Mouse (Mus musculus): Measurements from ENCODE around the gene Cox6a1. TPM values are rescaled to one million over a fixed set of nuclear protein-coding genes. Genes with fewer than 3 reads are reported as not detected.

The Cox6a1 gene
- polyA plus RNA-seq, 1 experiment from 2014 or later, result 1,095 TPM

DNA sequence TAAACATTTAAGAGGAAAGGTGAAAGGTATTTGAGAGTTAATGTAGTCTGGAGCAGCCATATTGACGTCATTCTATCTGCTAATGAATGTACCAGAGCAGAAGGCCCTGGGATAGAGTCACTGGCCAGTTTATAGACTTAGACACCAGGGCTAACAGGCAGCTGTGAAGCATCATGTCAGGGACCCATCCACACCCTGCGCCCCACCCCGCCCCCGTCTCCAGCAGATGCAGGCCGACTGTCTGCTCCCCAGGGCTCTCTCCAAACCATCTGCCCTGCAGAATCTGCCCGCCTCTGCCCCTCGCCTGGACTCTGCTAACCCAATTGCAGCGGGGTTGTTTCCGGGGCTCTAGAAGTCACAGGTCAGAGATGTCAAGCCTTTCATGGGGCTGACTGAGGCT, 23.0 kb upstream of the Cox6a1 start:
- H3K27ac ChIP-seq, result no peak overlapping the region
- 22% methylated on average over 9 of the region's 9 CpGs for WGBS

DNA sequence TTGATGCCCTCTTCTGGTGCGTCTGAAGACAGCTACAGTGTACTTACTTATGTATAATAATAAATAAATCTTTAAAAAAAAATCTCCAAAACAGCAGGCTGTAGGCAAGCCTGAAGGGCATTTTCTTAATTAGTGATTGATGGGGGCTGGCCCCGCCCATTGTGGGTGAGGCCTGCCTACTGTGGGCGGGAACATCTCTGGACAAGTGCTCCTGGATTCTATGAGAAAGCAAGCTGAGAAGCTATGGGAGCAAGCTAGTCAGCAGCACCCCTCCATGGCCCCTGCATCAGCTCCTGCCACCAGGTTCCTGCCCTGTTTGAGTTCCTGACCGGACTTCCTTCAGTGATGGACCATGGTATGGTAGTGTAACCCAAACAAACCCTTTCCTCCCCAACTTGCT, 16.0 kb upstream of the Cox6a1 start:
- Histone ChIP-seq H3K27me3 (no peaks in the 10 kb centered on the region), H3K4me3 (no peak overlapping the region), H3K4me1 (replicated peaks) (peaks cover 7% of the 10 kb centered on the region), H3K4me2 (no peak overlapping the region), H3K9me3 (no peaks in the 10 kb centered on the region), H3K9ac (no peak overlapping the region), H3K27ac (no peak overlapping the region), H3K36me3 (no peaks in the 10 kb centered on the region)
- WGBS, result 89% methylated on average over 4 of the region's 4 CpGs
- ATAC-seq (ENCODE audit: low FRiP score), result no peak

More for the DNA sequence above, 23.0 kb upstream of the Cox6a1 start:
- no peak overlapping the region for H3K4me3 ChIP-seq
- H3K36me3 ChIP-seq, result no peaks in the 10 kb centered on the region
- H3K4me2 ChIP-seq, result no peak overlapping the region
- ATAC-seq (ENCODE audit: low FRiP score), result no peak
- peaks cover 3% of the 10 kb centered on the region; the same call in 1 of the 2 replicates for H3K9me3 ChIP-seq
- no peak overlapping the region for H3K9ac ChIP-seq
- H3K27me3 ChIP-seq, result no peaks in the 10 kb centered on the region
- peaks cover 10% of the 10 kb centered on the region for H3K4me1 ChIP-seq (replicated peaks)

DNA sequence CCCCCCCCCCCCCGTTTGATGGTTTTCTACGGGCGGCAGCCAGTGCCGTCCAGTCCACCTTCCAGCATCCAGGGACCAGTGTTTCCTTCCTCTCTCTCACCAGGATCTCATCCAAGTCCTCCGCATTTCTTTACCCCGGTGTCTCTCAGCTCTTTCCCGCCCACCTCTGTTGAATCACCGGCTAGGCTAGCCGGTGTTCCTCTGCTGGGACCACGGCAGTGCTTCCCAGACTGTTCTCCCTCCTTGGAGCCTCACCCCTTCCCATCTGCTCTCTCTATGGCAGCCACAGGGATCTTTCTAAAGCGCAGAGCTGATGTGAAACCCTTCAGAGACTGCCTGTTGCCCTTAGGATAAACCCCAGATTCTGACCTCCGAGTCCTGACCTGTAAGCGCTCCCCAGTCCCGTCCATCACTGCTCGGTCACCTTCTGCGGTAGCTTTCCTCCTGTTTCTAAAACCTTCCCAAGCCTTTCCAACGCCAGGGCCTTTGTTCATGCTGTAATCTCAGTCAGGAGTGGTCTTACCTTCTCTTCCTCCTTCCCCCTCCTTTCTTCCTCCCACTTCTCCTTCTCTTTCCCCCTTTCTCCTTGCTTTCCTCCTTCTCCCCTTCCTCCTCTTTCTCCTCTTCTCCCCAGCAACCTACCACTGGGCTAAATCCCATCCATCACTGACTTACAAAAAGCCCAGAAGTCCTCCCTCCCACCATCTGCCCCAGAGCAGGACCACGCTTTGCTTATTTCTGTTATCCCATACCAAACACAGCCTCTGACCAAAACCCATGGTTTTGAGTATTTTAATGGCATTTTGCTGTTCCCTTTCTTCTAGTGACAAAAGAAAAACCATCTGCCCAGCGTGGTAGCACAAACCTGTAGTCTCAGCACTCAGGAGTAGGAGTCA, 14.3 kb upstream of the Cox6a1 start:
- Histone ChIP-seq H3K9ac (peak overlapping the region; percentile 35; the same call in 1 of the 2 replicates), H3K4me1 (replicated peaks) (peaks cover 10% of the 10 kb centered on the region), H3K36me3 (no peaks in the 10 kb centered on the region), H3K4me2 (0 out of 2 replicates have a peak overlapping the region, but pooled peaks have one; percentile 15), H3K9me3 (no peaks in the 10 kb centered on the region), H3K27ac (peak overlapping the region; percentile 67; the same call in 1 of the 2 replicates), H3K27me3 (no peaks in the 10 kb centered on the region), H3K4me3 (no peak overlapping the region)
- 0 out of 2 replicates have a peak, but pooled peaks have one; percentile 49 for ATAC-seq (ENCODE audit: low FRiP score)
- WGBS, result 10% methylated on average over 16 of the region's 19 CpGs

DNA sequence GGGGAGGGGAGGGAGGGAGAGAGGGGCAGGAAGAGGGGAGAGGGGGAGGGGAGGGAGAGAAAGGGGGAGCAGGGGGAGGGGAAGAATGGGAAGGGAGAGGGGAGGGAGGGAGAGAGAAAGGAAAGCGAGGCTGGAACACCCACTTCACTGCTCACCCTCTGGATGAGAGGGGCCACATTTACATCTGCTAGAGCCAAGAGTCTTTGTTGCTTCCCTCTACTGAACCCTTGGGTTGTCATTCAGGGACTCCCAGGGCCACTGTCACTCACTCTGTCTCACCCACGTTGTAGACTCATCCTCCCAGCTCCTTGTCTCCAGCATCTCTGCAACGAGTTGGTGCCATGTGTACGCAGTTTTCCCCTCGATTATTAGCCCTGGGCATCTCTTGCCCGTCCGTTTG, 13.4 kb upstream of the Cox6a1 start:
- no peak for ATAC-seq (ENCODE audit: low FRiP score)
- no peak overlapping the region for H3K9ac ChIP-seq
- no peaks in the 10 kb centered on the region for H3K27me3 ChIP-seq
- H3K9me3 ChIP-seq, result no peaks in the 10 kb centered on the region
- H3K4me3 ChIP-seq, result no peak overlapping the region
- 18% methylated on average over 7 of the region's 7 CpGs for WGBS
- no peak overlapping the region for H3K4me2 ChIP-seq
- no peaks in the 10 kb centered on the region for H3K36me3 ChIP-seq
- peaks cover 10% of the 10 kb centered on the region for H3K4me1 ChIP-seq (replicated peaks)
- H3K27ac ChIP-seq, result no peak overlapping the region

DNA sequence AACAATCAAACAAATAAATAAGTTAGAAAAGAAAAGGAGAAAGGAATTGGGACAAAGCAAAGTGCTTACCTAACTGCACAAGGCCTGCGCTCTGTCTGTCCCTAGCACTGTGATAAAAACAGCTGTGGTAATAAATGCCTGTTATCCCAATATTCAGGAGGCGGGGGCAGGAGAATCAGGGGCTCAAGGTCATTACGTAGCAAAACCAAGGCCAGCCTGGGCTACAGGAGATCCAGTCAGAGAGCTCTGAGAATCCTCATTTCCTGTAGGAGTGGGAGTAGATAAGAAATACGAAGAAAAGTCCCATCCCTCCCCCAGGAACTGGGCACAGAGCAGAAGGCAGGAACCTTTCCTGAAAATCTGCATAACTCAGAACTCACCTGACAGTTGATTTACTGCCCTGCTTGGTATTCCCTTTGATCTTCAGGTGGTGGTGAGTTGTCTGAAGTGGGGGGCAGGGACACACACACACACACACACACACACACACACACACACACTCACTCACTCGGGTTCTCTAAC, 11.1 kb upstream of the Cox6a1 start:
- no peaks in the 10 kb centered on the region for H3K36me3 ChIP-seq
- no peak for ATAC-seq (ENCODE audit: low FRiP score)
- no peak overlapping the region for H3K4me2 ChIP-seq
- no peaks in the 10 kb centered on the region for H3K9me3 ChIP-seq
- H3K4me1 ChIP-seq (replicated peaks), result peaks cover 10% of the 10 kb centered on the region
- WGBS, result 66% methylated on average over 5 of the region's 5 CpGs
- no peak overlapping the region for H3K9ac ChIP-seq
- no peak overlapping the region for H3K27ac ChIP-seq
- H3K27me3 ChIP-seq, result no peaks in the 10 kb centered on the region
- H3K4me3 ChIP-seq, result no peak overlapping the region

DNA sequence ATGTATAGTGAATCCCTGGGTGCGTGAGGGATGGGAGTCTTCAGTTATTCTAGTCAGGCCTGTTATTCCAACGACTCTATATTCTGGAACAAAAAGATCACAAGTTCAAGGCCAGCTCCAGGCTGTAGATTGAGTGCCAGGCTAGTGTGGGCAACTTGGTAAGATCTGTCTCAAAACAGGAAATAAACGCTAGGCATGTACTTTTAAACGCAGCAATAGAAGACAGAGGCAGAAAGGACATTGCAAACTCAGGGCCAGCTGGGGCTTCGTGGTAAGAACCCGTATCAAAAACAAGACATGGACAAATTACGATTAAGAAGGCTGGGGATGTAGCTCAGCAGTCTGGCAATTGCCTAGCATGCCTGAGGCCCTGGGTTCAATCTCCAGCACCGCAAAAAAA, 10.7 kb upstream of the Cox6a1 start:
- no peak for ATAC-seq (ENCODE audit: low FRiP score)
- Histone ChIP-seq H3K27ac (no peak overlapping the region), H3K27me3 (no peaks in the 10 kb centered on the region), H3K9ac (no peak overlapping the region), H3K36me3 (no peaks in the 10 kb centered on the region), H3K4me2 (no peak overlapping the region), H3K4me3 (no peak overlapping the region), H3K4me1 (replicated peaks) (peaks cover 10% of the 10 kb centered on the region), H3K9me3 (no peaks in the 10 kb centered on the region)
- 83% methylated on average over 8 of the region's 8 CpGs for WGBS

DNA sequence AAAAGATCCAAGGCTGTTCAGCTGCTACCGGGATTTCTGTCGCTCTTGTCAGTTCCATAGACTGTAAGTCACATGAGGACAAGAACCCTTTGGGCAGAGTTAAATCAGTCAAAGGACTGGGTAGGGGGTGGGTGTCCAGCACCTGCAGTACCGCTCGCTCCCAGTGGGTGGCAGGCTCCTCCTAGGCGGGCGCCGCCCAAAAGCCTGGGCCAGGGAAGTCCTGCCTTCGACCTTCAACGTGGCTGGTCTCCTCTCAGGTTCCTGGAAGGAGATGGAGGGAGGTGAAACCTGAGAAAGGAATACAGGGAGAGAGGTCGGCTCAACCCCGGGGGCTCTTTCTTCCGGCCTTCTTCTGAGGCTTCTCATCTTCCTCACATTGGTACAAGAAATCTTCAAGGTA, 10.1 kb upstream of the Cox6a1 start:
- peaks cover 10% of the 10 kb centered on the region for H3K4me1 ChIP-seq (replicated peaks)
- no peaks in the 10 kb centered on the region for H3K36me3 ChIP-seq
- 7% methylated on average over 12 of the region's 12 CpGs for WGBS
- no peak for ATAC-seq (ENCODE audit: low FRiP score)
- H3K4me3 ChIP-seq, result no peak overlapping the region
- H3K9ac ChIP-seq, result no peak overlapping the region
- no peaks in the 10 kb centered on the region for H3K9me3 ChIP-seq
- H3K4me2 ChIP-seq, result no peak overlapping the region
- no peaks in the 10 kb centered on the region for H3K27me3 ChIP-seq
- no peak overlapping the region for H3K27ac ChIP-seq

DNA sequence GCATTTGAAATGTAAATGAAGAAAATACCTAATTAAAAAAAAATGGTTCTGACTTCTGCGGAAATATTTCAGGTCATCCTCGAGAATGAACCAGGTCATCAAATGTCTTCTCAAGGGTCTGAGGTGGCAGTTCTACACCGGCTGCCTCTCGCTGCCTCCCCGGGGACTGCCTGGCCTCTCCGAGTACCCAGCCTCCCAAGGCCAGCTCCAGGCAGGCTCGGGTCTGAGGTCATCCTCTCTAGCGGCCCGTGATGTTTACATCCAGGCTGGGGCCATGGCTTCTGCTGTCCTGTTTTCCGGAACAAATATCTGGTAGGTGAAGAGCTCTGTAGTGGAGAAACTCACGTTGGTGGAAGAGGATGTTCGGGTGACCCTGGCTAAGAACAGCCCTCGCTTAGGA, 6.3 kb upstream of the Cox6a1 start:
- H3K9me3 ChIP-seq, result no peaks in the 10 kb centered on the region
- no peaks in the 10 kb centered on the region for H3K27me3 ChIP-seq
- H3K9ac ChIP-seq, result no peak overlapping the region
- ATAC-seq (ENCODE audit: low FRiP score), result no peak
- WGBS, result 61% methylated on average over 13 of the region's 13 CpGs
- no peak overlapping the region for H3K27ac ChIP-seq
- no peak overlapping the region for H3K4me3 ChIP-seq
- no peaks in the 10 kb centered on the region for H3K36me3 ChIP-seq
- H3K4me2 ChIP-seq, result no peak overlapping the region
- H3K4me1 ChIP-seq (replicated peaks), result 0 out of 2 replicates have a peak, but pooled peaks cover 3% of the 10 kb centered on the region

DNA sequence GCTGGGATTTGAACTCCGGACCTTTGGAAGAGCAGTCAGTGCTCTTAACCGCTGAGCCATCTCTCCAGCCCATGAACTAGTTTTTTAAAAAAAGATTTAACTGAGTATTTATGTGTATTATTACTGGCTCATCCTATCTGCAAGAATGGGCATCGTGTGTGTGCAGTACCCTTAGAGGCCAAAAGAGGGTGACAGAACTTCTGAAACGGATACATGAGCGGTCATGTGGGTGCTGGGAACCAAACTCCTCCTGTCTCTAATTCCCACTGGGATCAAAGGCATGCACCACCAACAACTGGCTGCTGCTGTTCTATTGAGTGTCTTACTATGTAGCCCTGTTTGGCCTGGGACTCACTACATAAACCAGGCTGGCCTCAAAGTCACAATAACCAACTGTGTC, 2.6 kb upstream of the Cox6a1 start:
- ATAC-seq (ENCODE audit: low FRiP score), result no peak
- Histone ChIP-seq H3K36me3 (0 out of 2 replicates have a peak, but pooled peaks cover 5% of the 10 kb centered on the region), H3K27me3 (no peaks in the 10 kb centered on the region), H3K9ac (no peak overlapping the region), H3K9me3 (no peaks in the 10 kb centered on the region), H3K27ac (no peak overlapping the region), H3K4me2 (no peak overlapping the region), H3K4me1 (replicated peaks) (peaks cover 24% of the 10 kb centered on the region), H3K4me3 (no peak overlapping the region)
- WGBS, result 85% methylated on average over 5 of the region's 5 CpGs

DNA sequence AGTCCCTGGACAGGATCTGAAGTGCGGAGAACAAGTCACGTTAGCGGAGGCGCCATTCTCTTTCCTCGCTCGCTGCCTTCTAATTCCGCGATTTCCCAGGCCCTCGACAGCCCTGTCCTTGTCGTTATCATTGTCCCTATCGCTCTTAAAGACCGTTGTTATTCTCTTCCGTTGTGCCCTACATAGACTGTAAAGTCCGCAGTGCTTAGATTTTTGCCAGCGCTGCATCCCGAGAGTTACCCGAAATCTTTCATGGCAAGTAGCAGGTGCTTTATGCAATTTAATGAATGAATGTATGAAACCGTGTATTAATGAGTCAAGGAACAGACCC, 409 bp upstream of the Cox6a1 start:
- Histone ChIP-seq H3K36me3 (peaks cover 27% of the 10 kb centered on the region), H3K4me2 (peak overlapping the region; percentile 76), H3K9me3 (no peaks in the 10 kb centered on the region), H3K27ac (peak overlapping the region; percentile 87), H3K9ac (peak overlapping the region; percentile 79), H3K4me3 (peak overlapping the region; percentile 87), H3K27me3 (no peaks in the 10 kb centered on the region), H3K4me1 (replicated peaks) (peaks cover 26% of the 10 kb centered on the region)
- peak; percentile 60 for ATAC-seq (ENCODE audit: low FRiP score)
- WGBS, result 1% methylated on average over 18 of the region's 18 CpGs

DNA sequence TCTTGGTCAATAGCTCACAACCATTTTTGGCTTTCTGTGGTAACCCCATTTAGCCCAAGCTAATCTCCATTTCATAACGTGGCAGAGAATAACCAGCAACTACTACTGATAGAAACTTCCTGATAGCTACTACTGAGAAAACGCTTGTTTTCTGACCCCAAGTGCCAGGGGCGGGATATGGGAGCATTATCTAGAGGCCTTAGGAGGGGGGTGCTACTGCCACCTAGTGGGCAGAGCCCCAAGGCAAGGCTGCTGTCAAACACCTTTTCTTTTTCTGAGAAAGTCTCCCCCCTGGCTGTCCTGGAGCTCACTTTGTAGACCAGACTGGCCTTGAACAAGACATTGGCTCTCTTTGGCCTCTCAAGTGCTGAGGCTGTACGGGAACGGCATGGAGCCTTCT, 1.2 kb downstream of the Cox6a1 start:
- H3K4me1 ChIP-seq (replicated peaks), result peaks cover 29% of the 10 kb centered on the region

GRCm38 (mm10) chr5:115341314-115342165, 7.2 kb downstream of the Cox6a1 start:
- Histone ChIP-seq H3K27me3 (no peaks in the 10 kb centered on the region), H3K9me3 (no peaks in the 10 kb centered on the region), H3K4me2 (peak overlapping the region; percentile 77), H3K9ac (peak overlapping the region; percentile 92), H3K27ac (peak overlapping the region; percentile 93), H3K4me3 (peak overlapping the region; percentile 88), H3K36me3 (peaks cover 51% of the 10 kb centered on the region), H3K4me1 (replicated peaks) (peaks cover 29% of the 10 kb centered on the region)
- 0 out of 2 replicates have a peak, but pooled peaks have one; percentile 12 for ATAC-seq (ENCODE audit: low FRiP score)
- WGBS, result 13% methylated on average over 36 of the region's 36 CpGs

More for the DNA sequence above, 1.2 kb downstream of the Cox6a1 start:
- Histone ChIP-seq H3K36me3 (peaks cover 43% of the 10 kb centered on the region), H3K9ac (peak overlapping the region; percentile 93), H3K27ac (0 out of 2 replicates have a peak overlapping the region, but pooled peaks have one; percentile 18), H3K27me3 (no peaks in the 10 kb centered on the region), H3K4me2 (peak overlapping the region; percentile 99), H3K9me3 (no peaks in the 10 kb centered on the region), H3K4me3 (peak overlapping the region; percentile 87)
- ATAC-seq (ENCODE audit: low FRiP score), result no peak
- WGBS, result 3% methylated on average over 5 of the region's 5 CpGs
